Mouse (Mus musculus) spleen, postnatal 4 days (tissue): ENCODE results near the gene Gm10717.
"Not testable (repeated sequence)": the region's sequence is repeated elsewhere in the genome, so short reads cannot be mapped to it uniquely, and the experiment has no call there.

Experiments
- DNase-seq, 2 experiments: peaks; one replicate each; pipeline ENCODE4 v3.0.0; 2022; ENCODE audit warnings: low spot score in 2 of 2

Gm10717 gene

GRCm38 (mm10) chr9:3025653-3026052 is 436 bp downstream of the Gm10717 start:
- peak; percentile 94 to 99 for DNase-seq

GRCm38 (mm10) chr9:3026136-3026535 is 919 bp downstream of the Gm10717 start:
- peak in 1 of 2 experiments; percentile 28 for DNase-seq

- peak in 1 of 2 experiments; percentile 51 for DNase-seq
Measured at GRCm38 (mm10) chr9:3026741-3027140, 1.5 kb downstream of the Gm10717 start.

- DNase-seq = peak in 1 of 2 experiments; percentile 22
Measured at GRCm38 (mm10) chr9:3027200-3027599, 2.0 kb downstream of the Gm10717 start.

- DNase-seq = peak; percentile 84 to 87
Measured at GRCm38 (mm10) chr9:3029276-3030000, 4.2 kb downstream of the Gm10717 start.

- DNase-seq = peak in 1 of 2 experiments; percentile 38
Measured at GRCm38 (mm10) chr9:3030677-3031318, 5.6 kb downstream of the Gm10717 start.

GRCm38 (mm10) chr9:3034299-3034698 is 9.1 kb downstream of the Gm10717 start, which contains the start of gene Gm17535:
Gene Gm17535, plus strand, starts transcription at chr9:3034599.
- not testable (repeated sequence) for DNase-seq

GRCm38 (mm10) chr9:3036577-3036976 is 11.4 kb downstream of the Gm10717 start, which contains the start of gene Gm10715:
Gene Gm10715, plus strand, starts transcription at chr9:3036877.
- DNase-seq = not testable (repeated sequence)

GRCm38 (mm10) chr9:3038161-3038560 is 12.9 kb downstream of the Gm10717 start:
- not testable (repeated sequence) for DNase-seq
